ENCODE assay signal across 13 mouse cellular contexts in the genomic region with DNA sequence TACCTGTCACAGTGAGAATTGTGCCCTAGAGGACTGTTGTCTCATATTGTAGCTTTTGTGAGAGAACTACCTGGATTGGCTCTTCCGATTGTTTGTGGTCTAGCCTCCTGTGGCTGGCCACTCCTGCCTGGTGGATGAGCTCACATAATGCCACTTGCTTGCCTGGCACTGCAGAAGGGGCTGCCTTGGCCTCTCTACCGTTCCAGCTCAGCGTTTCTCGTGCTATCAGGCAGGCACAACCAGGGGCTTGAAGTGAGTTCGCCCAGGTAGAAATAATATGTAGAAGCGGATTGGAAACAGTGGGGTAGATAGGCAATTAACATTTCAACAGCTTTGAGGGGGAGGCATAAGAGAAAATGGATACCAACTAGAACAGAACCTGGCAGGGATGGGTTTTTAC. TPM values are rescaled to one million over a fixed set of nuclear protein-coding genes. Genes with fewer than 3 reads are reported as not detected.
DNase-seq lines count a peak whose midpoint lies in the region; ATAC-seq lines count a peak whose summit lies in the region.
"Had no signal": no experiment of that assay in that cellular context is flagged by ENCODE, and none has a peak within 500 bp of the region (broad histone marks: within the 10 kb centered on the region; RNA-seq: fewer than 3 reads in every experiment).

No protein-coding gene starts in this region.

- no peak overlapping the region for H3K27ac ChIP-seq in kidney, embryonic 15.5 days
- peak overlapping the region; percentile 97 for H3K27ac ChIP-seq in liver, embryonic 13.5 days
- H3K27ac ChIP-seq: intestine, embryonic 15.5 days; midbrain, embryonic 12.5 days had no signal

- H3K27me3 ChIP-seq in kidney, embryonic 15.5 days = no peaks in the 10 kb centered on the region
- H3K27me3 ChIP-seq in liver, embryonic 13.5 days = no peaks in the 10 kb centered on the region
- H3K27me3 ChIP-seq: intestine, embryonic 15.5 days had no signal

- no peak overlapping the region for H3K9ac ChIP-seq in kidney, embryonic 15.5 days
- peak overlapping the region; percentile 94 for H3K9ac ChIP-seq in liver, embryonic 13.5 days
- H3K9ac ChIP-seq: intestine, embryonic 15.5 days; midbrain, embryonic 12.5 days had no signal

- H3K4me1 ChIP-seq in kidney, embryonic 15.5 days = peaks cover 63% of the 10 kb centered on the region
- peaks cover 76% of the 10 kb centered on the region for H3K4me1 ChIP-seq in liver, embryonic 13.5 days (replicated peaks)

- peak overlapping the region; percentile 96; the same call in 1 of the 2 replicates for H3K4me2 ChIP-seq in kidney, embryonic 15.5 days
- H3K4me2 ChIP-seq in liver, embryonic 13.5 days = peak overlapping the region; percentile 73
- H3K4me2 ChIP-seq: midbrain, embryonic 12.5 days had no signal

- ATAC-seq in kidney, embryonic 15.5 days (replicated peaks; ENCODE audit: low FRiP score) = no peak
- no peak for ATAC-seq in liver, embryonic 13.5 days (ENCODE audit: low read depth)
- ATAC-seq: intestine, embryonic 15.5 days had no signal

- no peak overlapping the region for H3K4me3 ChIP-seq in kidney, embryonic 15.5 days (replicated peaks)
- H3K4me3 ChIP-seq in liver, embryonic 13.5 days (replicated peaks) = peak overlapping the region; percentile 78
- H3K4me3 ChIP-seq: midbrain, embryonic 12.5 days had no signal

- H3K9me3 ChIP-seq in kidney, embryonic 15.5 days (replicated peaks) = no peaks in the 10 kb centered on the region; the same call in 1 of the 2 replicates
- H3K9me3 ChIP-seq in liver, embryonic 13.5 days (replicated peaks) = no peaks in the 10 kb centered on the region
- H3K9me3 ChIP-seq: intestine, embryonic 15.5 days; midbrain, embryonic 12.5 days had no signal

- 66% methylated on average over 6 of the region's 6 CpGs for WGBS in kidney, embryonic 15.5 days
- WGBS in liver, embryonic 13.5 days (ENCODE audit: insufficient replicate concordance) = 47% methylated on average over 6 of the region's 6 CpGs

- peak; percentile 85 for DNase-seq in heart, adult 11 months
- no peak for DNase-seq in heart, adult 8-10 months (ENCODE audit: low spot score)
- DNase-seq in kidney, adult 18-20 months = no peak
- DNase-seq in MN1 (ENCODE audit: low spot score) = peak; percentile 13
- DNase-seq in liver, embryonic 13.5 days = no peak
- DNase-seq in testis, postnatal 10 days (ENCODE audit: low spot score) = no peak
- no peak for DNase-seq in right cerebral cortex, postnatal 14 days
- DNase-seq: adrenal gland, postnatal 14 days; cerebellum, postnatal 36 days; gastrocnemius, postnatal 36 days had no signal

- no peaks in the 10 kb centered on the region for H3K36me3 ChIP-seq in kidney, embryonic 15.5 days
- H3K36me3 ChIP-seq in liver, embryonic 13.5 days = peaks cover 21% of the 10 kb centered on the region
- H3K36me3 ChIP-seq: intestine, embryonic 15.5 days; midbrain, embryonic 12.5 days had no signal

RNA-seq across cellular contexts. Expression of a gene that starts 2.1 kb away (rescaled TPM):
- 100 to 1,000 TPM; 152 to 199 (median 170) TPM for total RNA-seq in heart, adult 8-10 months (2022)
- polyA plus RNA-seq in kidney, embryonic 15.5 days (2015; fragmentation: Nextera tagmentation; extraction: Ambion mirVana) = 49.9 and 52.1 TPM in 2 replicates
- polyA plus RNA-seq in liver, embryonic 13.5 days (2015; fragmentation: Nextera tagmentation; extraction: Ambion mirVana) = 352 and 354 TPM in 2 replicates

Comparison
In these comparisons a context has a peak if more than half of its experiments do, and no peak if none do; other contexts are left out.
1. DNase-seq: peak in heart, adult 11 months (single experiment) and MN1 (single experiment); none in heart, adult 8-10 months (single experiment), kidney, adult 18-20 months (single experiment), liver, embryonic 13.5 days (single experiment), testis, postnatal 10 days (single experiment) and right cerebral cortex, postnatal 14 days (single experiment).